Mouse (Mus musculus) testis, postnatal 10 days (tissue): ENCODE data around the gene Gpr161.

Experiments
- DNase-seq: peaks from one replicate; pipeline ENCODE4 v3.0.0; 2021; ENCODE audit warnings: low spot score

Gpr161 gene

GRCm38 (mm10) chr1:165295489-165295888 is at the start of gene Gpr161:
Gene Gpr161 (plus strand): TSS chr1:165295789.
- no peak for DNase-seq

- DNase-seq = no peak
Observed at GRCm38 (mm10) chr1:165246587-165246986, 49.0 kb upstream of the Gpr161 start.

GRCm38 (mm10) chr1:165247085-165247484 is 48.5 kb upstream of the Gpr161 start:
- DNase-seq = no peak

- no peak for DNase-seq
Observed at GRCm38 (mm10) chr1:165247788-165248187, 47.8 kb upstream of the Gpr161 start.

- DNase-seq = no peak
Observed at GRCm38 (mm10) chr1:165248842-165249241, 46.7 kb upstream of the Gpr161 start.

- no peak for DNase-seq
Observed at GRCm38 (mm10) chr1:165250546-165250945, 45.0 kb upstream of the Gpr161 start.

GRCm38 (mm10) chr1:165252027-165252671 is 43.4 kb upstream of the Gpr161 start:
- DNase-seq = peak; percentile 86

GRCm38 (mm10) chr1:165274946-165275345 is 20.6 kb upstream of the Gpr161 start:
- no peak for DNase-seq

- DNase-seq = no peak
Observed at GRCm38 (mm10) chr1:165280741-165281140, 14.8 kb upstream of the Gpr161 start.

GRCm38 (mm10) chr1:165281351-165282221 is 14.0 kb upstream of the Gpr161 start:
- peak; percentile 77 for DNase-seq

GRCm38 (mm10) chr1:165282222-165282966 is 13.2 kb upstream of the Gpr161 start:
- peak; percentile 48 for DNase-seq

- no peak for DNase-seq
Observed at GRCm38 (mm10) chr1:165282967-165283345, 12.6 kb upstream of the Gpr161 start.

- no peak for DNase-seq
Observed at GRCm38 (mm10) chr1:165284096-165284495, 11.5 kb upstream of the Gpr161 start.

GRCm38 (mm10) chr1:165288165-165288564 is 7.4 kb upstream of the Gpr161 start:
- no peak for DNase-seq

- peak; percentile 55 for DNase-seq
Observed at GRCm38 (mm10) chr1:165289831-165290230, 5.8 kb upstream of the Gpr161 start.

- DNase-seq = no peak
Observed at GRCm38 (mm10) chr1:165291606-165292005, 4.0 kb upstream of the Gpr161 start.

- DNase-seq = no peak
Observed at GRCm38 (mm10) chr1:165301108-165301507, 5.5 kb downstream of the Gpr161 start.

- DNase-seq = no peak
Observed at GRCm38 (mm10) chr1:165301567-165301966, 6.0 kb downstream of the Gpr161 start.

- DNase-seq = no peak
Observed at GRCm38 (mm10) chr1:165302455-165303208, 7.0 kb downstream of the Gpr161 start.

GRCm38 (mm10) chr1:165303209-165303608 is 7.6 kb downstream of the Gpr161 start:
- DNase-seq = no peak

GRCm38 (mm10) chr1:165304341-165304740 is 8.8 kb downstream of the Gpr161 start:
- no peak for DNase-seq

GRCm38 (mm10) chr1:165308180-165308579 is 12.6 kb downstream of the Gpr161 start:
- DNase-seq = no peak
